Mouse (Mus musculus) embryonic facial prominence, embryonic 12.5 days (tissue): Measurements from ENCODE around the gene Nrf1. TPM values are rescaled to one million over a fixed set of nuclear protein-coding genes. Genes with fewer than 3 reads are reported as not detected.
A peak's percentile ranks its signal among the peaks of the same experiment; 100 is the strongest.

Experiments used
- ATAC-seq: fragments of 200-750 bp; cut with Nextera tagmentation; 2 replicates; pipeline ENCODE4 v1.8.0; 2017; ENCODE audit not compliant: insufficient number of reproducible peaks, insufficient read depth, low FRiP score, low TSS enrichment
- H3K27ac ChIP-seq: fragments of 300-500 bp; sonication (generic); 2 replicates; pipeline ENCODE4 v1.5.1; 2016; ENCODE audit warnings: mild to moderate bottlenecking
- H3K27me3 ChIP-seq: fragments of 300-500 bp; sonication (generic); 2 replicates; pipeline ENCODE4 v1.6.1; 2016; ENCODE audit warnings: mild to moderate bottlenecking, moderate library complexity
- H3K36me3 ChIP-seq: fragments of 300-500 bp; sonication (generic); 2 replicates; pipeline ENCODE4 v1.6.1; 2016; ENCODE audit warnings: mild to moderate bottlenecking
- H3K4me1 ChIP-seq: fragments of 300-500 bp; sonication (generic); 2 replicates; pipeline ENCODE4 v1.6.1; 2016
- H3K4me2 ChIP-seq: fragments of 300-500 bp; sonication (generic); replicated peaks from 2 replicates; pipeline ENCODE4 v1.6.1; 2016; ENCODE audit warnings: mild to moderate bottlenecking, moderate library complexity
- H3K4me3 ChIP-seq: fragments of 300-500 bp; sonication (generic); 2 replicates; pipeline ENCODE4 v1.5.1; 2016; ENCODE audit warnings: mild to moderate bottlenecking
- H3K9ac ChIP-seq: fragments of 300-500 bp; sonication (generic); 2 replicates; pipeline ENCODE4 v1.6.1; 2016; ENCODE audit warnings: mild to moderate bottlenecking, moderate library complexity
- H3K9me3 ChIP-seq: fragments of 300-500 bp; sonication (generic); 2 replicates; pipeline ENCODE4 v1.6.1; 2016; ENCODE audit warnings: mild to moderate bottlenecking, moderate library complexity
- WGBS: fragments of 180-500 bp; shearing (Covaris S2); methylation state at CpG from one replicate; pipeline ENCODE4 v1.1.7; 2016; 5-methylcytosine and 5-hydroxymethylcytosine counted together
- microRNA counts: library from miRNA; unstranded; fragments of <30 nt; microRNA quantifications from one replicate; lab custom pipeline; 2017
- microRNA-seq: library from miRNA; unstranded; fragments of <30 nt; microRNA quantifications from one replicate; pipeline ENCODE4, GENCODE M21; 2017
- polyA plus RNA-seq: library from polyadenylated mRNA; unstranded; fragments of >200 nt; fragmentation: Nextera tagmentation; extraction: Ambion mirVana; gene quantifications from 2 replicates; pipeline ENCODE4 v1.2.1, GENCODE M21; 2016

Gene Nrf1
- polyA plus RNA-seq, 1 experiment from 2014 or later: 75.1 TPM

- no peaks in the 10 kb centered on the region for H3K9me3 ChIP-seq
- peak overlapping the region; percentile 10; the same call in 1 of the 2 replicates for H3K4me3 ChIP-seq
- no peak for ATAC-seq
- H3K4me2 ChIP-seq: peak overlapping the region; percentile 15
- peaks cover 86% of the 10 kb centered on the region for H3K27me3 ChIP-seq
- no peaks in the 10 kb centered on the region for H3K36me3 ChIP-seq
- peaks cover 44% of the 10 kb centered on the region for H3K4me1 ChIP-seq
- no peak overlapping the region for H3K27ac ChIP-seq
- no peak overlapping the region for H3K9ac ChIP-seq
- WGBS: 1% methylated on average over 27 of the region's 27 CpGs
Measured at GRCm38 (mm10) chr6:30178023-30178639, 130.3 kb downstream of the Nrf1 start.

DNA sequence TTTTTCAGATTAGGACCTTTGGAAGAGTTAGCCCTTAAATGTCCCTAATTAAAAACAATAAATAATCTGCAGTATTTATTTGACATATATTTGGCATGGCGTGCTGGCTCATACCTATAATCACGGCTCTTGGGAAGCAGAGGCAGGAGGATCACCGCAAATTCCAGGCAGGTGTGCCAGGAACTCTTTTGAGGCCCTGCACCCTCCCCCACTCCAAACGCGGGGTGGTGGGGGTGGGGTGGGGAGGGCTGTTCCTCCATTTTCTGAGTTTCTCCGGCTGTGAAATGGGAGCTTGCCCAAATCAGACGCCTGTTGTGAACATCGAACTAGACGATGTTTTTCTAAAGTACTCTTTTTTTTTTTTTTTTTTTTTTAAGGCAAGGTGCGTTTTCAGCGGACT is 131.3 kb downstream of the Nrf1 start:
- WGBS: 20% methylated on average over 11 of the region's 11 CpGs
- H3K36me3 ChIP-seq: no peaks in the 10 kb centered on the region
- no peak overlapping the region for H3K4me2 ChIP-seq
- no peaks in the 10 kb centered on the region for H3K9me3 ChIP-seq
- H3K4me3 ChIP-seq: no peak overlapping the region
- H3K4me1 ChIP-seq: peaks cover 35% of the 10 kb centered on the region
- no peak overlapping the region for H3K27ac ChIP-seq
- no peak for ATAC-seq
- peaks cover 77% of the 10 kb centered on the region for H3K27me3 ChIP-seq
- no peak overlapping the region for H3K9ac ChIP-seq

- no peak for ATAC-seq
- Histone ChIP-seq H3K36me3 (no peaks in the 10 kb centered on the region), H3K9me3 (no peaks in the 10 kb centered on the region), H3K4me2 (no peak overlapping the region), H3K4me3 (no peak overlapping the region), H3K4me1 (peaks cover 26% of the 10 kb centered on the region), H3K27ac (no peak overlapping the region), H3K27me3 (peaks cover 64% of the 10 kb centered on the region), H3K9ac (no peak overlapping the region)
- WGBS: 29% methylated on average over 2 of the region's 2 CpGs
Measured at GRCm38 (mm10) chr6:30180321-30180720, 132.5 kb downstream of the Nrf1 start.

DNA sequence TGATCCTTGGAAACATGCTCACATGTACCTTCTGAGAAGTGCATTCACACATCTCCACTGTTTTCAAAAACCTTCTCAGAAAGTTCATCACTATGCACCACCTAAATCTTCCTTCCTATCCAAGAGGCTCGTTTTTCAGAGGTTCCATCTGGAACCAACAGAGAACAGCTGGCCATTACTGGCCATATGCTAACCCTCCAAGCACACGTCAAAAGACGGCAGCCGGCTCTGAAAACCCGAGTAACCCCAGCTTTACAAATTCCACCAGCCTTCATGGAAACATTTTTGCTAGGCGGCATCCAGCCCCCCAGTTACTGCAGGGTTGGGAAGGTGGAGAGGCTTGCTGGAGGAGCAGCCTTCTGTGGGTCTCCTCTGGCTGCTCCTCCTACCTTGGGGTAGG is 134.2 kb downstream of the Nrf1 start:
- no peak for ATAC-seq
- H3K27me3 ChIP-seq: peaks cover 48% of the 10 kb centered on the region
- no peak overlapping the region for H3K9ac ChIP-seq
- peaks cover 12% of the 10 kb centered on the region for H3K4me1 ChIP-seq
- no peak overlapping the region for H3K4me2 ChIP-seq
- H3K9me3 ChIP-seq: no peaks in the 10 kb centered on the region
- 55% methylated on average over 6 of the region's 6 CpGs for WGBS
- no peak overlapping the region for H3K27ac ChIP-seq
- no peak overlapping the region for H3K4me3 ChIP-seq
- no peaks in the 10 kb centered on the region for H3K36me3 ChIP-seq

DNA sequence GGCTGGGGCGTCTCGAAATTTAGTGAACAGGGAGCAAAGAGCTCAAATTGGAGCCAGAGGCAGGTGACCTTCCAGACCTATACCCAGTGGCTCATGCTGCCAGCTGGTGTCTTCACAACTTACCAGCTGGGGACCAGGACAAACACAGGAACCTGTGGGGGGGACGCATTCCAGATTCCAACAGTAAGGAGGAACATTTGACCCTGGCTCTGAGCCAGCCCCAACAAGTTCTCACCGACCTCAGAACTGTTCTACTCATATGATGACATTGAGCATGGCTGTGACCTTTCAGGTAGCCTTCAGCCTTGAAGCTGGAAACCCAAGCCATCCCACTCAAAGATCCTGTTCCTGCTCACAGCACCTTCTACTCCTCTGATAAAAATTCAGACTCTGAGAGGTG is 135.8 kb downstream of the Nrf1 start:
- no peaks in the 10 kb centered on the region for H3K36me3 ChIP-seq
- 72% methylated on average over 4 of the region's 4 CpGs for WGBS
- no peak overlapping the region for H3K9ac ChIP-seq
- peaks cover 35% of the 10 kb centered on the region for H3K27me3 ChIP-seq
- H3K4me1 ChIP-seq: peaks cover 9% of the 10 kb centered on the region
- no peak for ATAC-seq
- H3K4me3 ChIP-seq: no peak overlapping the region
- no peak overlapping the region for H3K4me2 ChIP-seq
- H3K9me3 ChIP-seq: no peaks in the 10 kb centered on the region
- H3K27ac ChIP-seq: no peak overlapping the region

GRCm38 (mm10) chr6:30195656-30196055 is 147.9 kb downstream of the Nrf1 start:
- H3K4me3 ChIP-seq: no peak overlapping the region
- H3K27me3 ChIP-seq: no peaks in the 10 kb centered on the region
- WGBS: 78% methylated on average over 11 of the region's 11 CpGs
- no peak overlapping the region for H3K9ac ChIP-seq
- no peak for ATAC-seq
- no peaks in the 10 kb centered on the region for H3K9me3 ChIP-seq
- no peak overlapping the region for H3K27ac ChIP-seq
- H3K4me2 ChIP-seq: no peak overlapping the region
- no peaks in the 10 kb centered on the region for H3K4me1 ChIP-seq
- no peaks in the 10 kb centered on the region for H3K36me3 ChIP-seq

GRCm38 (mm10) chr6:30196143-30196542 is 148.4 kb downstream of the Nrf1 start:
- Histone ChIP-seq H3K9ac (no peak overlapping the region), H3K4me2 (no peak overlapping the region), H3K36me3 (no peaks in the 10 kb centered on the region), H3K4me3 (no peak overlapping the region), H3K27me3 (no peaks in the 10 kb centered on the region), H3K4me1 (no peaks in the 10 kb centered on the region), H3K27ac (no peak overlapping the region), H3K9me3 (no peaks in the 10 kb centered on the region)
- no peak for ATAC-seq
- 86% methylated on average over 8 of the region's 8 CpGs for WGBS

MicroRNA genes within 50 kb of the gene (microRNA counts, 519-probe panel; counts per million panel counts)
- microRNA mmu-miR-182 (lab: Ali Mortazavi, UCI) (3,849 counts per million, percentile 76 among the panel's probes with 10 or more counts), microRNA mmu-miR-183 (lab: Ali Mortazavi, UCI) (5,619 counts per million, percentile 91 among the panel's probes with 10 or more counts), microRNA mmu-miR-96 (lab: Ali Mortazavi, UCI) (6,044 counts per million, percentile 94 among the panel's probes with 10 or more counts)

Small RNA genes lying within 50 kb of the gene (microRNA-seq; reads per million reads assigned to microRNA genes)
- gene Mir182: 16,846 reads per million, percentile 97 among the genes with 10 or more reads in this experiment
- 10,648 reads per million, percentile 95 among the genes with 10 or more reads in this experiment for gene Mir183
- 4,206 reads per million, percentile 88 among the genes with 10 or more reads in this experiment for gene Mir96

Other genes with a start within 250 kb of the Nrf1 start
- gene Strip2, start 131.0 kb upstream of the Nrf1 start, polyA plus RNA-seq: 1.0 and 1.1 TPM in 2 replicates